Mouse (Mus musculus) left cerebral cortex, postnatal 36 days (tissue): ENCODE measurements around the gene Rasa3. TPM values are rescaled to one million over a fixed set of nuclear protein-coding genes. Genes with fewer than 3 reads are reported as not detected.
A peak's percentile ranks its signal among the peaks of the same experiment; 100 is the strongest.

Source experiments
- DNase-seq, 2 experiments: peaks; one replicate each; pipeline ENCODE4 v3.0.0; 2021 to 2022; ENCODE audit warnings: low spot score in 2 of 2, mixed read lengths in 1 of 2
- intact Hi-C: fragments of 180-260 bp; cut with DNase I; formaldehyde crosslinking; loops from one replicate; pipeline ENCODE4 v1.15.1; 2025
- total RNA-seq, 2 experiments: library from RNA; stranded (reverse); gene quantifications; 2 replicates each; pipeline ENCODE4 v1.2.3; 2021

The Rasa3 gene
- total RNA-seq, 2 experiments from 2014 or later: 57.0 to 62.5 TPM

DNA sequence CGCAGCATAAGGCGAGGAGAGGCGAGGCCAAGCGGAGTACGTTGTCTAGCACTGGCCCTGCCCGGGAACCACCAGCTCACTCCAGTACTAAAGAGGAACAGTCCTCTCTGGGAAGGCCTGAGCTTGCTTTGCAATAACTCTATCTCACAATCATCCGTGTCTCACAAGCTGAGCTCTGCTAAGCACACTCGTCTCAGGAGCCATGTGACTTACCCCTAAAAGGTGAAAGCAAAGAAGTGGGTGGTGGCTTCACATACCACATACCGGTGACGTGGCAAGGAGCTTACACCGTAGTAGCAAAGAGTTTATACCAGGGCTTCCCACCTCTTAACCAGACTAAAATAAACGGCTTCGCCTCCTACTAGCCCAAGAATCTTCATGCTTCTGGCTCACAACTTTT, 17.1 kb downstream of the Rasa3 start:
- intact Hi-C loops: no loop called here
- no peak for DNase-seq

DNA sequence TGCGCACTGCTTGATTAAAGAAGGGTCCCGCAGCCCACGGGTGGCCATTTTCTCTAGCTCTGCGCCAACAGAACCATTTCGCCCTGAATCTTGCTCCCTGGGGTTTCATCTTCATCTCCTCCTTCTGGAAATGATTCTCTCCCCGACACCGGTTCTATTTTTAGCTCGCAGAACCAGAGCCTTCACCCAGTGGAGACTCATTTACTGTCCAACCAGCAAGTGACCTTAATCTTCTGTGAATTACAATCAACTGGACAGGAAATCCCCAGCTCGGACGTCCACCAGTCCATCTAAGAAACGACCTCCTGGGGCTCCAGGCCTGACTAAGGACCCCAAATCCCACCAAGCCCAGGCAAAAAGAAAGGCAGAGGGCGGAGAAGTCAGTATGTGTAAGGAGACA, 19.9 kb downstream of the Rasa3 start:
- intact Hi-C loops: no loop called here
- no peak for DNase-seq

DNA sequence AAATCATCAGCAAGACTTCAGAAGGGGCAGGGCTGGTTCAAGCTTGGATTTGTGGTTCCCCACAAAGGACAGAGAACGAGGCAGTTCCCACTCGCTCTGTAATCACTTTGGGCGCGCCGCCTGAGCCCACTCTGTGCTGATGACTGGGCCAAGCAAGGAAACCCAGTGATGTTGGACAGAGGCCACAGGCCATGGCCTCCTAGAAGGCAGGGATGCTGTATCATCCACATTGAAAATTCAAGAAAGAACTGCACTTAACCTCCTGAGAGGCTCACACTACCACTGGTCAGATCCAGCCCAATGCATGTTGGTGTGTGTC, 22.4 kb downstream of the Rasa3 start:
- DNase-seq: no peak
- intact Hi-C loops: no loop called here

DNA sequence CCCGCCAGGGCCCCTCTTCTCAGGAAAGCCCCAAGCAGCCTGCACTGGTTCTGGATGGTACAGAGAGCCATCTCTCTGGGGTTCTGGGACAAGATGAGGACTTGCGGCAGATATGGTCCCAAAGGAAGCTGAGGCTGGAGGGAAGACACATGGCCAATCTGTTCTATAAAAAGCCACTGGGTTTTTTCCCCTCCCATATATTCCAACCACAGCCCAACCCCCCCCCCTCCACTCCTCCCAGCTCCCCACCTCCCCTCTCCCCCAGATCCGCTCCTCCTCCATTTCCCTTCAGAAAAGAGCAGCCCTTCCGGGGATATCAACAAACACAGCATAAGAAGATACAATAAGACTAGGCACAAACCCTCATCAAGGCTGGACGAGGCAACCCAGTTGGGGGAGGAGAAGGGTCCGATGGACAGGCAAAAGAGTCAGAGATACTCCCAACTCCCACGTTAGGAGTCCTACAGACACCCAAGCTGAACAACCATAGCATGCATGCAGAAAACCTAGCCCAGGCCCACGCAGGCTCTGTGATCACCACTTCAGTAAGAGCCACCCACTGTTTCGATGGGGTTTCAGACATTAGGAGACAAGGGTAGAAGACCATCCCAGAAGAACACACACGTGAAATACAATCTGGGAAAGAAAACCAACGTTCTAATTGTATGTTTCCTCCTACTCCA, 22.9 kb downstream of the Rasa3 start:
- DNase-seq: no peak

DNA sequence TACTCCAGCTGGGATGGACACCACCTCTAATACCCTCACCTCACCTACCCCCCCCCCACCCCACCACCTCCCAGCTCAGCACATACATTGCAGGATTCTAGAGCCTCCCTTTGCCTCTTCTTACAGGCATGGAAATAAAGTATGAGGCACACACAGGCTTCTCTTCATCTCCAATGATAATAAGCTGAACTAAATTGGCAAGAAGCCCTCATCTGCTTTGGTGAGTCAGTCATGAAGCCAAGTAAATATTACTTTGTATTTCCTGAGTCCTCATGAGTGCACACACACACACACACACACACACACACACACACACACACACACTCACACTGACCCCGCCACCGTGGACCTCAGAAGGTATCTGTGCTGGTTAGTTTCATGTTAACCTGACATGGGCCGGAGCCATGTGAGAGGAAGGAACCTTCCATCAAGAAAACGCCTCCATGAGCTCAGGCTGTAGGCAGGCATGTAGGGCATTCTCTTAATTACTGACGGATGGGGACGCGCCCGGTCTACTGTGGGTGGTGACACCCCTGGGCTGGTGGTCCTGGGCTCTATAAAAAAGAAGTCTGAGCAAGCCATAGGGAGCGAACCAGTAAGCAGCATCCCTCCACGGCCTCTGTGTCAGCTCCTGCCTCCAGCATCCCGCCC, 26.7 kb downstream of the Rasa3 start:
- no peak for DNase-seq
- intact Hi-C loops: no loop called here

More for the DNA sequence above, 22.9 kb downstream of the Rasa3 start:
- intact Hi-C loops: no loop called here

DNA sequence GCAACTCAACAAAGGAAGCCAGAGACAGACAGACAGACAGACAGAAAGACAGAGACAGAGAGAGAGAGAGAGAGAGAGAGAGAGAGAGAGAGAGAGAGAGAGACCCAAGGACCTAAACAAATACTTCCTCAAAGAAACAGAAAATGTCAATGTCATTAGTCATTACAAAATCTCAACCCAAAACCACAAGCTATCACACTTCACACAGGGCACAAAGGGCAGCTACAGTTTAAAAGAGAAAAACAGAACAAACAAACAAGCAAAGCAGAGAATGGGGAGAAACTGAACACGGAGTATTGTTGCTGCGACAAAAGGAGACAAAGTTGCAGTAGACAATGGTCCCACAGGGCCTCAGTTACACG, 28.3 kb downstream of the Rasa3 start:
- DNase-seq: no peak
- intact Hi-C loops: no loop called here

DNA sequence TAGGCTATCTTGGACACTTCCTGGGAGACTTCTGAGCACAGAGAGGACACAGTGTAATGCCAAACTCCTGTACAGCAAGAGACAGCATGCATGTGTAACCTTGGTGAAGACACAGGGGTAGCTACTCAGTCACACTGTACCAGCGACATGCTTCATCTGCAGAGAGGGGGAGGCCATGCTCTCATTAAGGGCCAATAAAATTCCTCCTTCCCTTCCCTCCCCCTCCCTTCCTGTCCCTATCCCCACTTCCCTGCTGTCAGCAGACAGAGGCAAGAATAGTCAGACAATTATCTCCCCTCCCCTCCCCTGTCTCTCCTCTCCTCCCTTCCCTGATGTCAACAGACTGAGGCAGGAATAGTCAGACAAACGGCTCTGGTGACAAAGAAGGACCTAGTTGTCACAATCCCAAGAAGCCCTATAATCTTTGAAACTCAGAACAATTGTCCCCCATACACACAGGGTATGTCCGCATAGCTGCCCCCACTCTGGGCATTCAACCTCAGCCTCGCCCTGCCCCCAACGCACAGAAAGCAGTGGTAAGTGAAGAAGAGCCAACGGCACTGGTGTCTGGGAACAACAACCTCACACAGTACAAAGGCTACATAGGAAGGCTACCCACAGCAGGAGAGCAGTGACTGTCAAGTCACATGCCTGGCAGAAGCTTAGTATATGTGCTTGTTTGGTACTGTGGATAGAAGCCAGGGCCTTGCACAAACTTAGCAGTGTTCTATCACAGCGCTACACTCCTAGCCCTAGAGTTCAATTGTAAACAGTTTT, 28.8 kb downstream of the Rasa3 start:
- intact Hi-C loops: no loop called here
- no peak for DNase-seq

DNA sequence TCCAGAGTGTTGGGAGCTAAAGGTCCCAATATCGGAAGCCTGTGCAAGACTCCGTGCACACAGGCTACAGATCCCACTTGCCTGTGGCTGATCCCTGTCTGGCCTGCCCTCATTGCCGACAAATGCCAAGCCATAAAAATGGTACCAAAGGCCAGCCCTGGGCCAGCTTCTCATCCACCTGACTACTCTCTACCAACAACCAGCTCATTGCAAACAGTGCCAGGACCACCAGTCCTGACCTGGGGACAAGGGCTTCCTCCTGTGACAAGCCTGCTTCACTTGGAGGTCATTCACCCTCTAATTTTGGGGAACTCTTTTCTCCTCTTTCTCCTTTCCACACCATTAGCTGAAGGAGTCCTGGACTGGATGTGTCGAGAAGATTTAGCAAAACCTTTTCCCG, 29.8 kb downstream of the Rasa3 start:
- no peak for DNase-seq
- intact Hi-C loops: no loop called here

DNA sequence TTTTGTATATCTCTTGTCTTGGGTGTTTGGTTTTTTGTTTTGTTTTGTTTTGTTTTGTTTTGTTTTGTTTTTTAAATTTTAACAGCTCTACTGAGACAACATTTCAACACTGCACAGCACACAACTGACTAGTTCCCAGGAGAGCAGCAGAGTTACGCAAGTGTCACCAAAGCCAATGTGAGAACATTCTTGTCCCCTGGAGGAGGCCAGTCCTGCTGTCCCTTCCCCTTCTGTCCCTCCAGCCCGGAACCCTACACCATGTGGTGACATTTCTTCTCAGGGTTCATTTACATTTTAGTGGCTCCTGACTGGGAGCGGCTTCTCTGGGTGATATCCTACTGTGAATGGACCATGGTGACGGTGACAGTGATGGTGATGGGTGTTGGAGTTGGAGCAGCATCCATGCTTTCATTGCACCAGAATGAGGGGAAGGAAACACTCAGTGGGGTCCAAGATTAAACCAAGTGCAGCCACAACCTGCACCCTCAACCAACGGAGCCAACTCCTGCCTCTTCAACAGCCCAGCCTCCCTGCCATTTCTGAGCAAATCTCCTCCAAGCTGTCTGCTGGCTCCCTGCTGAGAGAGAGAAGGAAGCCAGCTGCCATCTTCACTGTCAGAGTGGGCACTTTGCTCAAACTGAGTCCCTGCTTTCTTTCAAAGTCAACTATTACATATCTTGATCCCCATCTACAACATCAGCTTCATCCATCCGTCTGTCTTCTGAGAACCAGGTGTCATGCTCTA, 32.3 kb downstream of the Rasa3 start:
- intact Hi-C loops: loop anchor here (5.0 kb wide), 1 partner anchor 32 kb away; the partner anchor contains the start of gene Rasa3
- DNase-seq: no peak

DNA sequence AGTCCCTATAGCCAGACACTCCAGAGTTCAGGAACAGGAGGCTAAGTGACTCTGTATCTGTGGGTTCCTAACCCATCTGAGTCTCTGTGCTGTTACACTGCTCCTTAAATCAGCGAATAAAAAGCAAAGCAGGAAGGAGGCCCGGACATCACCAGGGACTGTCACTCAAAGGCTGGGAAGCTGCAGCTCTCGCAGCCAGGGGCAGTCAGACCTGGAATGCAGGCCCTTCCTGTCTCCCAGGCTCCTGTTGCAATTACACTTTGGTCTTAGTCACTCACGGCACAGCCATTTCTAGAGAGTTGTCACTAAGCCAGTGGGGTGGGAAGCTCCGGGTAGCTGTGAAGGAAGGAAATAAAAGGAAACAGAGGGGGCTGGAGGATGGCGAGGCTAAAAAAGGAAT, 33.2 kb downstream of the Rasa3 start:
- DNase-seq: peak; percentile 64 to 66
- intact Hi-C loops: loop anchor here (5.0 kb wide), 1 partner anchor 33 kb away; the partner anchor contains the start of gene Rasa3

DNA sequence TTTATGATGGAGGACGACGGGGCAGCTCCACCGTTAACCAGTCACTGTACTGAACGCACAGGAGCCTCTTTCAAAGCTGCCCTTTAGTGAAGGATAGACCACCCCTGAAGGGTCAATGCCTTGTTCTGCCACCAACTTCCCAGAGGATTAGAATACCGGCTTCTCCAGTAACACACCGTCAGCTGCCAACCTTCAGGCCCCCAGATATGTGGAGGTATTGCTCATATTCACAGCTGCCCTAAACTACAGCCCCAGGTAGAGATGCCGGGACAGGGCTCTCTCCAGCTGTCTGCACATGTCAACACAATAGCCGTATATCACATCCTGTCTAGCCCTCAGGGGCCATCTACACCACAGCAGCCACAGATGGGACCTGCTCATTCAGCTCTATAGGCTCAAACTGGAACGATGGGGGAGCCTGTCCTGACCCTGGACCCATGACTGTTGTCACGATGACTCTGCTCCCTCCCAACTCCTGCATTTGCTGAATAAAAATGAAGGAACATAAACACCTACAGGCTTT, 34.7 kb downstream of the Rasa3 start:
- no peak for DNase-seq
- intact Hi-C loops: loop anchor here (5.0 kb wide), 1 partner anchor 35 kb away; the partner anchor contains the start of gene Rasa3

DNA sequence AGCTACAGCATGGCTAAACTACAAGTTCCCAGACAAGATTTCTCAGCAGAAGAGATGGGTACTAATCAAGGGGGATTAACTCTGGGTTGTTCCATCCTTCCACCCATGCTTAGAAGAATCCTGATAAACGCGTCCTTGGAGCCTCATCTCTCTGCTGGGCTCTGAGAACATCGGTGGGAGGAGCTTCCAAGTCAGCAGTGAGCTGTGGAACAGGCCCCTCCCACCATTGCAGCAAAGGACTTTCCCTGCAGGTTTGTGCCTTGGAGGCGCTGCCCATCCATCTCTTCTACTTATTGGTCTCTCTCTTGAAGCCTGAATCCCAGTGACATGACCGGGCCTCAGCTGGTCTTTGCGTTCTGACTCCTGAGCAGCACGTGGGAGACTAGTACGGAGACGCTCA, 36.2 kb downstream of the Rasa3 start:
- intact Hi-C loops: loop anchor here (5.0 kb wide), 1 partner anchor 36 kb away; the partner anchor contains the start of gene Rasa3
- DNase-seq: no peak

DNA sequence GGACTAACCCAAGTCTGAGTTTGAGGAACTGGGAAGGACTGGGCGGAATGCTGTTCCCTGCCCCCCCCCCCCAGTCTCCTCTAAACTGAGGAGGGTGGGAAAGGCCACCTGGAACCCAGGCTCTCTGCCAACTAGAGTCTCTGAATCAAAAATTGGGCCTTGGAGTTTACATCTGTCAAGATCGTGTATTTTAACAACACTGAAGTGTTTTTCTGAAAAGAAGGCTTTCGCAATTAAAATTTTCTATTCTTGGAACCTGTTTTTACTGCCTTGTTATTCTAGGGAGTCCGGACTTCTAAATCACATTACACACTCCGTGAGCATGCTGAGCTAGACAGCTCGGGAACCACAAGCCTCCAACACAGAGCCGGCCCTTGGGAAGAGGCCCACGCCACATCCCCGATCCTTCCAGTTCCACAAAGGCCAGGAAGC, 36.9 kb downstream of the Rasa3 start:
- peak; percentile 48 to 62 for DNase-seq
- intact Hi-C loops: loop anchor here (5.0 kb wide), 1 partner anchor 37 kb away; the partner anchor contains the start of gene Rasa3

DNA sequence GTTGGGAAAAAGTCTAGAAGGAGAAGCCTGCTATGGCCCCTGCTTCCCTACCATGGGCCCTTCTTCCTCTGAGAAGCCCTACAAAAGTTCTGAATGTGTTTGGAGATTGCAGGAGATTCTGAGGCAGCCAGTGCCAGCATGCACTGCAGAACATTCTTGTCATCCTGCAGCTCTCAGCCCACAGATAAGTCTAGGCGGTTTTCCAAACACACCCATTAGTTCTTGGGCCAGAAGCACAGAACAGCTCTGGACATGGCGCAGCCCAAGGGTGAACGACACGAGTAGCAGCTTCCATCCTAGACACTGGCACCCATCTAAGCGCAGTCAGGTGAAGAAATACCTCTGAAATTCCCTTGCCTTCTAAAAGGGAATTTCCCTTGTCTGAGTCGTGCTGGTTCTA, 44.3 kb downstream of the Rasa3 start:
- no peak for DNase-seq
- intact Hi-C loops: no loop called here

DNA sequence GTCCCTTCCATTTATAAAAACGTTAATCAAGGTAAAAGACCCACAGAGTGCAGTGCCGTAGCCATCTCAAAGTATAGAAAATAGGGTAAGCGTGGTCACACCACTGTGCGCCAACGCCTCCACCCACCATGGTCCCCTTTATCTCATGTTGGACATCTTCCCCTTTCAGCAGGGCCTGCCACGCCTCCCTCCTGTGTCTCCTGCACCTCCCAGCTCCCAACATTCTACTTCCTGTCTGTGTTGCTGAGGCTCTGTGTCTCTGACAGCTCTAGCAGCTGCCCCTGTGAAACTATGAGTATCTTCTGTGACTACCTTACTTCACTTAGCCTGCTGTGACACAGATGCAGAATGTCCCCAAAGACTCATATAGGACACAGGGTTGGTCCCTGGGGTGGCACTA, 45.1 kb downstream of the Rasa3 start:
- intact Hi-C loops: no loop called here
- no peak for DNase-seq

DNA sequence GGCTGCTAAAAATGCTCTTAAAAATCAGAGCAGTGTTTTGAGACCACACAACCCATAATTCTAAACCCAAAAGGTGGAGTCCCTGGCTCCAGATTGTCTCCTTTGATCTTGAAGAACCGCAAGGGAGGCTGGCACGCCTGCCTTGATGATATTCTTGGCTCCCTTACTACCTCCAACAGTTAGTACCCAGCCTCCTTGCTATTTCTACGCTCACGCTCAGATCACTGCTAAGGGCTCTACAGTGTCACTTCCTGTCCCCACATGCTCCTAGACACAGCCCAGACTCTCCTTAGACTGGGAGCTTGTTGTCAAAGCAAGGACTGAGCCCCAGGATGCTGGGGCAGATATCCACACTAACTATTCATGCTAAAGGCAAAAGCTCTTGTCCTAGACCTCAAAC, 46.6 kb downstream of the Rasa3 start:
- intact Hi-C loops: no loop called here
- no peak for DNase-seq

DNA sequence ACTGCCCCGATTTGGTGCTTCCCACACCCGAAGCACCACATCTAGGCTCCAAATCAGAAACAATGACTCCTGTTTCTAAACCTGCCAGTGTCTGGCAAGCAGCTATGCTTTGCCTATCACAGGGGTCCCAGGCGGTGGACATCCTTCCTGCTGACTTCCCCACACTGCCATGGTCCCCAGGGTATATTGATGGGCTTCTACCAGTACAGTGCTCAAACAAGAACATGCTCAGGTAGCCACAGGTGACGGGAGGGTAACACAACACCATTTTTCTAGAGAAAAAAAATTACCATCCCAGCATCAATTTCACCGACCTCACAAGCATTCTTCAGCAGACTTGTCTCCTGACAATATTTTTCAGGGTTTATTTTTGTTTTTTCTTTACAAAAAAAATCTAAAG, 47.2 kb downstream of the Rasa3 start:
- no peak for DNase-seq
- intact Hi-C loops: no loop called here

DNA sequence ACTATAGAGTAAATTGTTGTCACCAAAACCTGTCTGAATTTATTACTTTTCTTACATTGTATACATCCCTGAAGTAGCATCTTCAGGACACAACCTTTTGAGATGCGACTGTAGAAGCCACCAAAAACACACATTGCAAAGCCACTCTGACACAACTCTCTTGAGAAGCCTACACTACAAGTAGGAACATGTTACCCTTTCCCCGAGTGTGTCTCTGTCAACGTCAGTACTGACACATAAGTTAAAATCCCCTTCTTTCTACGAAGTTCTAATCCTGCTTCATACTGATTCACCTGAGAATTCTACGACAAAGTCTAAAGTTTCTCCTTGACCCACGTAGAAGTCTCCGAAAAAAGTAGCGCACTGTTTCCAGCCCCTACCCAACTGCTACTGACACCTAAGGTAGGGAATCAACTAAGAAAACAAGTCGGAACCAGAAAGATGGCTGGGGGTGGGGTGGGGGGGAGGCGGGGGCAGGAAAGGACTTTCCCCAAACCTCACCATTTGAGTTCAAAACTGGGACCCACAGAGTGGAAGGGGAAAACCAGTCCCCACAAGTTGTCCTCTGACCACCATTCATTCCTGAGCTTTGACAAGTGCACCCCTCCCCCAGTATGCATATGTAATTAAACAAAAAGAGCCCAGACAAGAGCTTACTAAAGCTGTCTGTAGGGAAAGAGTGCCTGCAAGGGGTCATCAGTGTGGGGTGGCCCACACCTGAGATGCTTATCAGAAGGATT, 47.9 kb downstream of the Rasa3 start:
- intact Hi-C loops: no loop called here
- no peak for DNase-seq

DNA sequence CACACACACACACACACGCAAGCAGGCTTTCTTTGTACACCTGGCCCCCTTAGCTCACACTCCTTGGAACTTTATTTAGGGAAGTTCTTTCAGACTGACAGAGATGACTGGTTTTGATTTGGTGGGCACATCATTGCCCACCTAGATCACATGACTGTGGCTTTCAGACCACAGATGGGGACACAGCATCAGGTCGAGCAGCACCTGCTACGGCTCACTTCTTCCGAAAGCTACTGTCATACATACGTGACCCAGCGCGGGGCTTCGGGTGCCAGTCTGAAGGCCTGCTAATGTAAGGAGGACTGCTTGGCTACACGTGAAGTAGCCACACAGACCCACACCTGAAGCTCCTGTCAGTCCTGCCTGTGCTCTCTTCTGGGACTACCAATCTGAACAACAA, 49.3 kb downstream of the Rasa3 start:
- no peak for DNase-seq
- intact Hi-C loops: no loop called here
